Mouse (Mus musculus) testis, postnatal 10 days (tissue): ENCODE data around the gene Smpd2.

Experiments
- DNase-seq: peaks from one replicate; pipeline ENCODE4 v3.0.0; 2021; ENCODE audit warnings: low spot score

Gene Smpd2

GRCm38 (mm10) chr10:41451656-41452055 is 38.5 kb downstream of the Smpd2 start:
- DNase-seq, result no peak

- DNase-seq, result no peak
Measured at GRCm38 (mm10) chr10:41450780-41451522, 39.2 kb downstream of the Smpd2 start.

- peak; percentile 99 for DNase-seq
Measured at GRCm38 (mm10) chr10:41450137-41450670, 40.0 kb downstream of the Smpd2 start, which contains the start of gene Zbtb24. Gene Zbtb24 (plus strand): TSS chr10:41450383.

GRCm38 (mm10) chr10:41449684-41450083 is 40.5 kb downstream of the Smpd2 start:
- peak; percentile 51 for DNase-seq

- DNase-seq, result no peak
Measured at GRCm38 (mm10) chr10:41448216-41448615, 42.0 kb downstream of the Smpd2 start.
